Mouse (Mus musculus): ENCODE data around the gene Kcnh8. TPM values are rescaled to one million over a fixed set of nuclear protein-coding genes. Genes with fewer than 3 reads are reported as not detected.

The Kcnh8 gene
- total and polyA plus RNA-seq, 3 experiments, result 0.06 TPM; not detected in 2

GRCm38 (mm10) chr17:52878964-52879363 is 276.5 kb downstream of the Kcnh8 start:
- WGBS, result 29% methylated on average over 1 of the region's 1 CpGs
- no peak overlapping the region for H3K4me3 ChIP-seq
- H3K27ac ChIP-seq, result no peak overlapping the region
- DNase-seq, result no peak
- no peaks in the 10 kb centered on the region for H3K4me1 ChIP-seq (ENCODE audit: control insufficient read depth, insufficient read depth, low read length)
- H3K79me2 ChIP-seq (replicated peaks; ENCODE audit: control insufficient read depth, insufficient read depth, low read length), result no peaks in the 10 kb centered on the region
- H3K27me3 ChIP-seq (ENCODE audit: control insufficient read depth, insufficient read depth, low read length), result no peaks in the 10 kb centered on the region
- no peak overlapping the region for H3K9ac ChIP-seq (ENCODE audit: low read depth, low read length)
- intact Hi-C loops (cut with DNase I), result no loop called here
- H3K36me3 ChIP-seq (ENCODE audit: control insufficient read depth, insufficient read depth, low read length), result no peaks in the 10 kb centered on the region
- TF ChIP-seq EP300 (IDR thresholded peaks at IDR 0.05; ENCODE audit: insufficient read depth, low read depth, low read length) (no peak), CTCF (IDR thresholded peaks at IDR 0.05) (no peak), POLR2A (IDR thresholded peaks at IDR 0.05; ENCODE audit: insufficient read depth, low read depth, low read length) (no peak)

- WGBS, result 63% methylated on average over 2 of the region's 2 CpGs
- Histone ChIP-seq H3K4me3 (no peak overlapping the region), H3K9ac (ENCODE audit: low read depth, low read length) (no peak overlapping the region), H3K27ac (no peak overlapping the region), H3K79me2 (replicated peaks; ENCODE audit: control insufficient read depth, insufficient read depth, low read length) (no peaks in the 10 kb centered on the region), H3K27me3 (ENCODE audit: control insufficient read depth, insufficient read depth, low read length) (no peaks in the 10 kb centered on the region), H3K36me3 (ENCODE audit: control insufficient read depth, insufficient read depth, low read length) (no peaks in the 10 kb centered on the region), H3K4me1 (ENCODE audit: control insufficient read depth, insufficient read depth, low read length) (no peaks in the 10 kb centered on the region)
- no peak for TF ChIP-seq CTCF (IDR thresholded peaks at IDR 0.05)
- intact Hi-C loops (cut with DNase I), result no loop called here
- no peak for DNase-seq
Measured at GRCm38 (mm10) chr17:52880051-52880450, 277.5 kb downstream of the Kcnh8 start.

GRCm38 (mm10) chr17:52885210-52885609 is 282.7 kb downstream of the Kcnh8 start:
- intact Hi-C loops (cut with DNase I), result no loop called here
- DNase-seq, result no peak
- TF ChIP-seq CTCF (IDR thresholded peaks at IDR 0.05) (no peak), EP300 (IDR thresholded peaks at IDR 0.05; ENCODE audit: insufficient read depth, low read depth, low read length) (no peak), POLR2A (IDR thresholded peaks at IDR 0.05; ENCODE audit: insufficient read depth, low read depth, low read length) (no peak)
- Histone ChIP-seq H3K79me2 (replicated peaks; ENCODE audit: control insufficient read depth, insufficient read depth, low read length) (no peaks in the 10 kb centered on the region), H3K36me3 (ENCODE audit: control insufficient read depth, insufficient read depth, low read length) (no peaks in the 10 kb centered on the region), H3K27ac (no peak overlapping the region), H3K4me3 (no peak overlapping the region), H3K4me1 (ENCODE audit: control insufficient read depth, insufficient read depth, low read length) (no peaks in the 10 kb centered on the region), H3K27me3 (ENCODE audit: control insufficient read depth, insufficient read depth, low read length) (no peaks in the 10 kb centered on the region), H3K9ac (ENCODE audit: low read depth, low read length) (no peak overlapping the region)
- WGBS, result 44% methylated on average over 1 of the region's 1 CpGs

- Histone ChIP-seq H3K9ac (ENCODE audit: low read depth, low read length) (no peak overlapping the region), H3K4me1 (ENCODE audit: control insufficient read depth, insufficient read depth, low read length) (no peaks in the 10 kb centered on the region), H3K36me3 (ENCODE audit: control insufficient read depth, insufficient read depth, low read length) (no peaks in the 10 kb centered on the region), H3K79me2 (replicated peaks; ENCODE audit: control insufficient read depth, insufficient read depth, low read length) (no peaks in the 10 kb centered on the region), H3K4me3 (no peak overlapping the region), H3K27me3 (ENCODE audit: control insufficient read depth, insufficient read depth, low read length) (no peaks in the 10 kb centered on the region), H3K27ac (no peak overlapping the region)
- intact Hi-C loops (cut with DNase I), result no loop called here
- 31% methylated on average over 3 of the region's 3 CpGs for WGBS
- no peak for DNase-seq
- TF ChIP-seq EP300 (IDR thresholded peaks at IDR 0.05; ENCODE audit: insufficient read depth, low read depth, low read length) (no peak), CTCF (IDR thresholded peaks at IDR 0.05) (no peak), POLR2A (IDR thresholded peaks at IDR 0.05; ENCODE audit: insufficient read depth, low read depth, low read length) (no peak)
Measured at GRCm38 (mm10) chr17:52920519-52921106, 318.1 kb downstream of the Kcnh8 start.

- Histone ChIP-seq H3K27me3 (ENCODE audit: control insufficient read depth, insufficient read depth, low read length) (no peaks in the 10 kb centered on the region), H3K4me3 (no peak overlapping the region), H3K27ac (no peak overlapping the region), H3K9ac (ENCODE audit: low read depth, low read length) (no peak overlapping the region), H3K4me1 (ENCODE audit: control insufficient read depth, insufficient read depth, low read length) (no peaks in the 10 kb centered on the region), H3K79me2 (replicated peaks; ENCODE audit: control insufficient read depth, insufficient read depth, low read length) (no peaks in the 10 kb centered on the region), H3K36me3 (ENCODE audit: control insufficient read depth, insufficient read depth, low read length) (no peaks in the 10 kb centered on the region)
- TF ChIP-seq POLR2A (IDR thresholded peaks at IDR 0.05; ENCODE audit: insufficient read depth, low read depth, low read length) (no peak), EP300 (IDR thresholded peaks at IDR 0.05; ENCODE audit: insufficient read depth, low read depth, low read length) (no peak), CTCF (IDR thresholded peaks at IDR 0.05) (no peak)
- intact Hi-C loops (cut with DNase I), result no loop called here
- no peak for DNase-seq
Measured at GRCm38 (mm10) chr17:52943966-52944365, 341.5 kb downstream of the Kcnh8 start.

GRCm38 (mm10) chr17:52972735-52973134 is 370.2 kb downstream of the Kcnh8 start:
- Histone ChIP-seq H3K79me2 (replicated peaks; ENCODE audit: control insufficient read depth, insufficient read depth, low read length) (no peaks in the 10 kb centered on the region), H3K27ac (no peak overlapping the region), H3K36me3 (ENCODE audit: control insufficient read depth, insufficient read depth, low read length) (no peaks in the 10 kb centered on the region), H3K4me3 (no peak overlapping the region), H3K27me3 (ENCODE audit: control insufficient read depth, insufficient read depth, low read length) (no peaks in the 10 kb centered on the region), H3K9ac (ENCODE audit: low read depth, low read length) (no peak overlapping the region), H3K4me1 (ENCODE audit: control insufficient read depth, insufficient read depth, low read length) (no peaks in the 10 kb centered on the region)
- WGBS, result 31% methylated on average over 1 of the region's 1 CpGs
- no peak for DNase-seq
- intact Hi-C loops (cut with DNase I), result no loop called here
- TF ChIP-seq EP300 (IDR thresholded peaks at IDR 0.05; ENCODE audit: insufficient read depth, low read depth, low read length), result no peak
- no peak for TF ChIP-seq CTCF (IDR thresholded peaks at IDR 0.05)
- no peak for TF ChIP-seq POLR2A (IDR thresholded peaks at IDR 0.05; ENCODE audit: insufficient read depth, low read depth, low read length)
